Comparison of ENCODE assay signal across 9 mouse cellular contexts in genomic region chr17:78455114-78455513, GRCm38 (mm10). TPM values are rescaled to one million over a fixed set of nuclear protein-coding genes. Genes with fewer than 3 reads are reported as not detected.
A peak's percentile ranks its signal among the peaks of the same experiment; 100 is the strongest.
DNase-seq lines count a peak whose midpoint lies in the region; ATAC-seq lines count a peak whose summit lies in the region.
"Had no signal": no experiment of that assay in that cellular context is flagged by ENCODE, and none has a peak within 500 bp of the region (broad histone marks: within the 10 kb centered on the region; RNA-seq: fewer than 3 reads in every experiment).

No protein-coding gene starts in this region.

- peaks cover 8% of the 10 kb centered on the region; the same call in 1 of the 2 replicates for H3K4me1 ChIP-seq in neural tube, embryonic 15.5 days
- no peaks in the 10 kb centered on the region for H3K4me1 ChIP-seq in intestine, embryonic 16.5 days (ENCODE audit: control insufficient read depth, insufficient read depth, low read length)
- H3K4me1 ChIP-seq in midbrain, embryonic 14.5 days (ENCODE audit: control insufficient read depth, insufficient read depth, low read length): no peaks in the 10 kb centered on the region
- H3K4me1 ChIP-seq: embryonic facial prominence, embryonic 13.5 days had no signal

- H3K9ac ChIP-seq in neural tube, embryonic 15.5 days (replicated peaks): no peak overlapping the region
- H3K9ac ChIP-seq in intestine, embryonic 16.5 days (ENCODE audit: low read depth, low read length): no peak overlapping the region
- no peak overlapping the region for H3K9ac ChIP-seq in midbrain, embryonic 14.5 days (replicated peaks; ENCODE audit: low read length)
- H3K9ac ChIP-seq: embryonic facial prominence, embryonic 13.5 days had no signal

- H3K36me3 ChIP-seq in neural tube, embryonic 15.5 days: no peaks in the 10 kb centered on the region
- H3K36me3 ChIP-seq in intestine, embryonic 16.5 days (ENCODE audit: control insufficient read depth, insufficient read depth, low read length): no peaks in the 10 kb centered on the region
- no peaks in the 10 kb centered on the region for H3K36me3 ChIP-seq in midbrain, embryonic 14.5 days (ENCODE audit: control insufficient read depth, insufficient read depth, low read length)
- H3K36me3 ChIP-seq: embryonic facial prominence, embryonic 13.5 days had no signal

- H3K27ac ChIP-seq in neural tube, embryonic 15.5 days (replicated peaks): no peak overlapping the region
- H3K27ac ChIP-seq in intestine, embryonic 16.5 days (ENCODE audit: low read length): no peak overlapping the region
- H3K27ac ChIP-seq in midbrain, embryonic 14.5 days (replicated peaks; ENCODE audit: low read depth, low read length): no peak overlapping the region
- H3K27ac ChIP-seq: embryonic facial prominence, embryonic 13.5 days had no signal

- H3K27me3 ChIP-seq in neural tube, embryonic 15.5 days (replicated peaks): no peaks in the 10 kb centered on the region
- H3K27me3 ChIP-seq in intestine, embryonic 16.5 days (replicated peaks; ENCODE audit: control insufficient read depth, insufficient read depth, low read length): no peaks in the 10 kb centered on the region
- no peaks in the 10 kb centered on the region for H3K27me3 ChIP-seq in midbrain, embryonic 14.5 days (ENCODE audit: control insufficient read depth, insufficient read depth, low read length)
- H3K27me3 ChIP-seq: embryonic facial prominence, embryonic 13.5 days had no signal

- no peaks in the 10 kb centered on the region for H3K9me3 ChIP-seq in neural tube, embryonic 15.5 days (replicated peaks)
- H3K9me3 ChIP-seq in intestine, embryonic 16.5 days (ENCODE audit: control insufficient read depth, low read length): no peaks in the 10 kb centered on the region
- no peaks in the 10 kb centered on the region; the same call in 1 of the 2 replicates for H3K9me3 ChIP-seq in midbrain, embryonic 14.5 days (ENCODE audit: control insufficient read depth, low read length)

- no peak for ATAC-seq in neural tube, embryonic 15.5 days (ENCODE audit: low FRiP score)
- ATAC-seq in intestine, embryonic 16.5 days: peak; percentile 65
- ATAC-seq in midbrain, embryonic 14.5 days (ENCODE audit: low FRiP score, low TSS enrichment): no peak

- H3K4me3 ChIP-seq in neural tube, embryonic 15.5 days (replicated peaks): no peak overlapping the region
- H3K4me3 ChIP-seq in intestine, embryonic 16.5 days (ENCODE audit: low read length): no peak overlapping the region
- no peak overlapping the region for H3K4me3 ChIP-seq in midbrain, embryonic 14.5 days (replicated peaks; ENCODE audit: low read depth, low read length)
- H3K4me3 ChIP-seq: embryonic facial prominence, embryonic 13.5 days had no signal

- WGBS in neural tube, embryonic 15.5 days: 46% methylated on average over 11 of the region's 11 CpGs
- WGBS in intestine, embryonic 16.5 days: 35% methylated on average over 11 of the region's 11 CpGs
- 47% methylated on average over 11 of the region's 11 CpGs for WGBS in midbrain, embryonic 14.5 days

- H3K4me2 ChIP-seq in neural tube, embryonic 15.5 days: no peak overlapping the region
- H3K4me2 ChIP-seq in intestine, embryonic 16.5 days (ENCODE audit: low read depth, low read length): no peak overlapping the region
- H3K4me2 ChIP-seq in midbrain, embryonic 14.5 days (ENCODE audit: low read length): no peak overlapping the region

- peak; percentile 72 for DNase-seq in neural tube, embryonic 10.5 days (ENCODE audit: extremely low spot score, low spot score)
- peak; percentile 83 for DNase-seq in cerebellum, adult 9-10 months
- DNase-seq in frontal cortex, adult 2 months (ENCODE audit: extremely low spot score in 1 of 2, low spot score in 1 of 2): peak; percentile 25 to 85
- peak; percentile 5 to 78 for DNase-seq in left cerebral cortex, adult 9 months (ENCODE audit: low spot score in 2 of 2)
- DNase-seq in midbrain, embryonic 14.5 days: peak; percentile 73
- peak; percentile 59 to 62 for DNase-seq in spleen, postnatal 36 days (ENCODE audit: low spot score in 2 of 2)

RNA-seq across cellular contexts. Expression of gene Fez2, which starts 37.2 kb away (rescaled TPM):
- 55.8 and 63.6 TPM in 2 replicates for polyA plus RNA-seq in neural tube, embryonic 15.5 days (2015; fragmentation: Nextera tagmentation; extraction: Ambion mirVana)
- 46.6 and 48.9 TPM in 2 replicates for polyA plus RNA-seq in frontal cortex, adult 2 months (2012; rRNA removed)
- 38.5 and 41.2 TPM in 2 replicates for polyA plus RNA-seq in intestine, embryonic 16.5 days (2015; fragmentation: Nextera tagmentation; extraction: Ambion mirVana)
- 44.5 and 51.0 TPM in 2 replicates for polyA plus RNA-seq in midbrain, embryonic 14.5 days (2014; fragmentation: Nextera tagmentation; extraction: Ambion mirVana)

RNA-seq across cellular contexts. Expression of gene Vit, which starts 52.8 kb away (rescaled TPM):
- 9.6 and 10.3 TPM in 2 replicates for polyA plus RNA-seq in neural tube, embryonic 15.5 days (2015; fragmentation: Nextera tagmentation; extraction: Ambion mirVana)
- 1.4 and 1.6 TPM in 2 replicates for polyA plus RNA-seq in frontal cortex, adult 2 months (2012; rRNA removed)
- polyA plus RNA-seq in intestine, embryonic 16.5 days (2015; fragmentation: Nextera tagmentation; extraction: Ambion mirVana): 0.13 and 0.23 TPM in 2 replicates
- 4.2 and 6.4 TPM in 2 replicates for polyA plus RNA-seq in midbrain, embryonic 14.5 days (2014; fragmentation: Nextera tagmentation; extraction: Ambion mirVana)
